Mouse (Mus musculus) layer of hippocampus, postnatal 25 days (tissue): ENCODE measurements around the gene Gsdma. TPM values are rescaled to one million over a fixed set of nuclear protein-coding genes. Genes with fewer than 3 reads are reported as not detected.
"Not testable (repeated sequence)": the region's sequence is repeated elsewhere in the genome, so short reads cannot be mapped to it uniquely, and the experiment has no call there.

Source experiments
- DNase-seq, 2 experiments: peaks; one replicate each; pipeline ENCODE4 v3.0.0; 2022; ENCODE audit warnings: mixed read lengths in 2 of 2, low spot score in 1 of 2; ENCODE audit errors: extremely low spot score in 1 of 2
- total RNA-seq, 2 experiments: library from RNA; stranded (reverse); gene quantifications; 2 replicates each; pipeline ENCODE4 v1.2.3; 2021

Gene Gsdma
- not detected for total RNA-seq

DNA sequence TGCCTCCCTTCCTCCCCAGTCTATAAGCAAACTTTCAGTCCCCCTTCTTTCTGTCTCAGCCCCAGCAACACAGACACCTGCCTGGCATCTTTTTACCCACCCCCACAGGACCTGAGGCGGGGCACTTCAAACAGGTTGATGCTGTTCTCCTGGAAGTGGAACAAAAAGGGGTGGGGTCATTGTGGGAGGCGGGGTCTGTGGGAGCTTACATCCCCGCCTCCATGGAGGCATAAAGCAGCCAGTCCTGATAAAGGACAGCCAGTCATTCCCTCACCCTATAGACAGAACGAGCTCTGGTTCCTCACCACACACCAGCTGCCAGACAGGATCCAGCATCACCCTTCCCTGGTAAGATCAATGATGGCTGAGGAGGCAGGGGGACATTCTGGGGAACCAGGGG, at the start of gene Gsdma:
Gene Gsdma, plus strand, starts transcription at position 261 of the 400 bp plus-strand sequence.
- no peak for DNase-seq

DNA sequence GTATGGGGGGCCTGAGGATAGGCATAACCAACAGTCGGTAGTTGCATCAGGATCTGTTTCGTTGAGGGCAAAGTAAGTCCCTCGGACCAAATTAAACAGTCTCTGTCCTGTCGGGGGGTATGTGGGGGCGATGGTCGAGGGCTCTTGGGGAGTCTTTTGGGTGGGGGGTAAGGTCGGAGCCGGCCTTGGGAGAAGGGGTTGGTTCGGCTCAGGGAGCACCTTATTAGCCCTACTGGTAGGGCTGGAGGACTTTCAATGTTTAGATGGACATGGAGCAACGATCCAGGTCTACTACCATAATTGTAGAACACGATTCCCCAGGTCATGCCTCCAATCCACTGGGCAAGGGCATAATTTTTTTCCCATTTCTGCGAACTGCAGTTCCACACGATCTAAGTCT, 43.4 kb upstream of the Gsdma start:
- DNase-seq = no peak

- DNase-seq = not testable (repeated sequence)
These were observed 40.2 kb upstream of the Gsdma start for GRCm38 (mm10) chr11:98623981-98624380.

DNA sequence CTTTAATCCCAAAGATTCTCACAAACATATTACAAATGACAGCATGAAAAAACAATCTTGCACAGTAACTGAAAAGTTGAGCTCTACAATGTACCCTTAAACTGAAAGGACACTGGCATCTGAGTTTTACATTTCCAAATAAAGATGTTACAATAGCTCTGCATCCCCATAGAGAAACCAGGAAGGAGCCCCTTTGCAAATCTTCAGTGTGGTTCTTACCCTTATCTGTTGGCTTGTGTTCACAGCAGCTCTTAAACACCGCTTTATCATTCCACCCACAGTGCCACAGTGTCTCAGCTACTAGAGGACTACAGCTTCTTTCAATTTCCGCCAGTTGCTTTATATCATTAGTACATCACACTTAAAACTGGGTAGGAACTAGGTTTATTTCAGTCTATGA, 39.8 kb upstream of the Gsdma start:
- not testable (repeated sequence) for DNase-seq

GRCm38 (mm10) chr11:98625611-98626410, 38.3 kb upstream of the Gsdma start, which contains the start of the genes Gm12355 and Gsdma3:
Gm12355 (minus strand) TSS chr11:98625661.
Gsdma3 (plus strand) TSS chr11:98626360.
- DNase-seq = no peak

DNA sequence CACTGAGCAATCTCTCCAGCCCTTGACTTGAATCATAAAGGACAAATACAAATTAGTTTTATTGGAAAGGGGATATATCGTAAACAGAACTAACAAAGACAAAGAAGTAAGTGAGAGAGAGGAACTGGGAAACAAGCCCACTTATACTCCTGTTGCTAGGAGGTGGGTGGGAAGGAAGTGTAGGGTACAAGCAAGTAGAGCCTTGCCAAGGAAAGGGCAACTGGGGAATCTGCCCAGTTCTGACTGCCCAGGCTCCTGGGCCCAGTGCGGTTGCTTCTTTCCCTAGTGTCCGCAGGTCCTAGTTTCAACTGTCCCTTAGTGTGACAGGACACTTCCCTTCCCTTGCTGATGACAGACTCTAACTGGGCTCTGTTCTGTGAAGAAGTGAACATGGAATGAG, 35.4 kb upstream of the Gsdma start:
- no peak for DNase-seq

DNA sequence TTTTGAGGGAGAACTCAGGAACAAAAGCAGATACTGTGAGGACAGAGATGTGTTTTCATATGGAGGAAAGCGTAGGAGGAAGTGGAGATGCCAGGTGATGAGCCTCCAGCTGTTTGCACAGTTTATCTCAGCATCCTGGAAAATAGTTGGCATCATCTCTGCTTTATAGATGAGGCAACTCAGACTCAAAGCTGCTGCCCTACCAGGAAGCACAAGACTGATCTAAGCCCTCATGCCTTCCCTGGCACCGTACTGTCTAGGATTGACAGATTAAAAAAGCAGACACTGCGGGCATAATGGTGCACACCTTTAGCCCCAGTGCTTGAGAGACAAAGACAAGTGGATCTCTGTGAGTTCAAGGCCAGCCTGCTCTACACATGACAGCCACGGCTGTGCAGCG, 33.5 kb upstream of the Gsdma start:
- no peak for DNase-seq

GRCm38 (mm10) chr11:98635312-98635970, 28.7 kb upstream of the Gsdma start:
- DNase-seq = peak in 1 of 2 experiments; percentile 11

DNA sequence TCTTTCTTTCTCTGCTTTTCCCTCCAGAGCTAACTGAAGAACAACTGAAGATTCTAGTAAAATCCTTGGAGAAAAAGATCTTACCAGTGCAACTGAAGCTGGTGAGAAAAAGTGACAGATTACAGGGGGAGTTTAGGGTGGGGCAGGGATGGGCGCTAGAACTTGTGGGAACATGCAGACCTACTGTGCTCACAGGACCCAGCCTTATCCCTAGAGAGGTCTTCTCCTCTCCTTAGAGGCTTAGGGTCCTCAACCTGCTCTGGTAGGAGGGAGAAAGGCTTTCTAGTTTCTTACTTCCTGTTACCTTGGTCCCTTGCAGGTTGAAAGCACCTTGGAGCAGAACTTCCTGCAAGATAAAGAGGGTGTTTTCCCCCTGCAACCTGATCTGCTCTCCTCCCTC, 26.6 kb upstream of the Gsdma start:
- DNase-seq = no peak

DNA sequence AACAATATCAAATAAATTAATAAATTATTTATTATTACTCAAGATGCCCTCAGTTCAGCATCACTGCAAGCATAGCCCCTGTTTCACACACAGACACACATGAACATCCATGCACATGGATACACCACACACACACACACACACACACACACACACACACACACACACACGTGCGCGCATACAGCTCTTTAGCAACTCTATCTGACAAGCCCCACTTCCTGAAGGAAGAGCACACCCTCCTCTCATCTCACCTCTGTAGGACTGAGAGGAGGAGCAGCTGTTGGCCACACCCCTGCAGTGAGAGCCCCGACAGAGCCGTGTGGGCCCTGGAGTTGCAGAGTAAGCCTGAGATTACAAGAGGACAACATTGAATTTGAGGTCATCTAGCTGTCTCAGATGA, 24.1 kb upstream of the Gsdma start:
- DNase-seq = no peak

DNA sequence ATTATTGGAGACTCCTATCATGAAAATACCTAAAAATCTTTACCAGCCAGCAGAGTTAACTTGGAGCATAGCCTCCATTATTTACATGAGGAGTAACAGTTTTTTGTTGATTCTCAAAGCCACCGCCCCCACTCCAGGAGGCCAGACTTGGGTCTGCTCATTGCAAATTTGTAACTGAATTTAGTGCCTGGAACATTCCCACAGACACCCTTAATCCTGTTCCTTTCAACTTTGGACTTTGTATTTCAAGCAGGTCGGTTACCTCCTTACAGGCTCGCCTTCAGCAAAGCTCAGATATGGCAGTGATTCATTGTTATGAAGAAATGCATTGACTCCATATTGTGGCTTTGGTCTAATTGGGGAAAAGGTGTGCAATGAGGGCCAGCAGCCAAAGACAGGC, 19.4 kb upstream of the Gsdma start:
- no peak for DNase-seq

DNA sequence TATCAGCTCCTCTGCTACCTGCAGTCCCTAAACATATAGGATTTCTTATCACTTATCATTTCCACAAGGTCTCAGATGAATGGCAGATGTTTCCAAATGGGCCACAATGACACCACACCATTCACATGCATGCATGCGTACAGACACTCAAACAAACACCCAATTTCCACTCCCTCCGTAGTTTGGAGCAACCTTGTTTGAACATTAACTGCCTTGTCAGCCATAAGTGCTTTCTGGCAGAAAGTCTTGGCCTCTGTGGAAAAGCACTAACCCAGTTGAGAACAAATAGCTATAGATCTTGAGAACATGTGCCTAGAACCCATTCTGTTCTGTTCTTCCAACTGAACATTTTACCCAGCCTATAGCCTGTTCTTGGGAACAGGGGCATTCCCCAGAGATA, 18.2 kb upstream of the Gsdma start:
- no peak for DNase-seq

DNA sequence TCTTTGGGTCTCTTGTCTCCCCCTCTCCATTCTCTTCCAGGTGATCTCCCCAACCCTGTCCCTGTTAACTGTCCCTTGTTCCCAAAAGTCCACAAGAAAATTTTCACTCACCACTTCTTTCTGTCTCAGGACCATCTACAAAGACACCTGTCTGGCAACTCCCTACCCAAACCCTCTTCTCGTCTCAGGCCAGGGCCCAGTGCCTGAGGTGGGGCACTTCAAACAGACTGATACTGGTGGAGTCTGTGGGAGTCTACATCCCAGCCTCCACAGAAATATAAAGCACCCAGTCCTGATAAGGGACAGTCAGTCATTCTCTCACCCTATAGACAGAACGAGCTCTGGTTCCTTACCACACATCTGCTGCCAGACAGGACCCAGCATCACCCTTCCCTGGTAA, 17.7 kb upstream of the Gsdma start, which contains the start of gene Gsdma2:
Gene Gsdma2, plus strand, starts transcription at position 301 of the 400 bp plus-strand sequence.
- DNase-seq = no peak

- DNase-seq = peak in 1 of 2 experiments; percentile 39
These were observed 9.1 kb upstream of the Gsdma start for GRCm38 (mm10) chr11:98655076-98655475.

- peak in 1 of 2 experiments; percentile 14 for DNase-seq
These were observed 3.6 kb upstream of the Gsdma start for GRCm38 (mm10) chr11:98660517-98660916.

DNA sequence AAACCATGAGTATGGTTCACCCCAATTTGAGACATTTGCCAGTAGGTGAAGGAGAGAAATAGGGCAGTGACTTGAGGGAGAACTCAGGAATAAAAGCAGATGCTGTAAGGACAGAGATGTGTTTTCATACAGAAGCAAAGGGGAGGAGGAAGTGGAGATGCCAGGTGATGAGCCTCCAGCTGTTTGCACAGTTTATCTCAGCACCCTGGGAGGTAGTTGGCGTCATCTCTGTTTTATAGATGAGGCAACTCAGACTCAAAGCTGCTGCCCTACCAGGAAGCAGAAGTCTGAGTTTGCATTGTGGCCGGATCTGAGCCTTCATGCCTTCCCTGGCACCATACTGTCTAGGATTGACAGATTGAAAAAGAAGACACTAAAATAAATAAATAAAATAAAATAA, 4.8 kb downstream of the Gsdma start:
- DNase-seq = no peak

DNA sequence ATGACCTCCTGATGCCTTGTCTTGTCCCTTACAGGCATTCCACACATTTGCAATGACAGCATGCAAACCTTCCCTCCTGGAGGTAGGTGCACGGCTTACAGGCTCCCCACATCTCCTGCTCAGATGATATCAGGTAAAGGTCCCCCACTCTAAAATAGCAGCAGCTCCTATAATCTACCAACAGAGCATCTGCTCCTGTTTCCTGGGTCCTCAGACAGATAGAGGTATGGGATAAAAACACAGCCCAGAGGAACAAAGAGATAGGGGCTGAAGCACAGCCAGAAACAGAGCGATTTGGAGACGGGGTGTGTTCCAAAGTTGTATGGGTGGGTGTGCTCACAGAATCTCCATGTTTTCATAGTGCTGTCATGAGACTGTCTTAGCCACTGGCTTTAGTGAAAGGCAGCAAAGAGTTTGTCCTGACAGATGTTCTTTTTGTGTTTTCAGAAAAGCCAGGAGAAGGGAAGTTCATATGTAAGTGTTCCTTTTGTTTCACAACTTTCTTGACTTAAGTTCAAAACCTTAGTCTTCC, 7.2 kb downstream of the Gsdma start:
- DNase-seq = no peak

DNA sequence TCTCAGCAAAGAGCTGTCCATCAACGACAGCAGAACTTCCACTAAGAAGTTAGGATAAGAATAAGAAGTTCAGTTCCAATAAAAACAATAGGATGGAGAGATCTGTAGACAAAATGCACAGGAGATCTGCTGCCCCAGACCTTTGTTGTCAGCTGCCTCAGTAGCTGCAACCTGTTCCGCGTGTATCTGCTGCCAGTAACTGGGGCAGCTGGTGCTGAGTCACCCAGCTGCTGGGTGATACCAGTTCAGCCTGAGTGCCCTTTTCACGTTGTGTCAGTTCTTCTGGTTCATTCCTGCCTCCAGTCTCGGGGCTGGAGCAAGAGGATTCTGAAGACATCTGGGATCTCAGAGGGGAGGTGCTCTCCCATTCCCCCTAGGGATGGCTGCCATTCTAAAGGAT, 7.7 kb downstream of the Gsdma start:
- DNase-seq = no peak

DNA sequence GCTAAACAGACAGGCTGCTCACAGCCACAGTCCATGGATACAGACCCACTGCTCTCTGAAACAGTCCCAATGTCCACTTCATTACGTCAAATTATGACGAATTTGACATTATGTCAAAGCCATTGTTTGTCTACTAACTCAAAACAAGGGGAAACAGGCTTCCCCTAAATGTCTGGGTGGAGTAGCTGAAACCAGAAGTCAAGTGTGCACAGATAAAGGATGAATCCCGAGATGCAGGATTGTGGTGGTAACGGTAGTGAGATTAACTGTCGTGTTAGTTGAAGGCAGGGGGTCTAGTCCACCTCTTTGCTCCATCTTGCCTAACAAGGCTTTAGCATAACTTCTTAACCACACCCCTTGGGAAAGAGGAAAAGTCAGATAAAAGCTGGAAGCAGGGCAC, 8.3 kb downstream of the Gsdma start:
- DNase-seq = no peak

GRCm38 (mm10) chr11:98673136-98673535, 9.0 kb downstream of the Gsdma start:
- peak; percentile 22 to 48 for DNase-seq

GRCm38 (mm10) chr11:98675829-98676363, 11.7 kb downstream of the Gsdma start:
- no peak for DNase-seq
